Comparison of ENCODE assay signal across 33 mouse cellular contexts in the genomic region with DNA sequence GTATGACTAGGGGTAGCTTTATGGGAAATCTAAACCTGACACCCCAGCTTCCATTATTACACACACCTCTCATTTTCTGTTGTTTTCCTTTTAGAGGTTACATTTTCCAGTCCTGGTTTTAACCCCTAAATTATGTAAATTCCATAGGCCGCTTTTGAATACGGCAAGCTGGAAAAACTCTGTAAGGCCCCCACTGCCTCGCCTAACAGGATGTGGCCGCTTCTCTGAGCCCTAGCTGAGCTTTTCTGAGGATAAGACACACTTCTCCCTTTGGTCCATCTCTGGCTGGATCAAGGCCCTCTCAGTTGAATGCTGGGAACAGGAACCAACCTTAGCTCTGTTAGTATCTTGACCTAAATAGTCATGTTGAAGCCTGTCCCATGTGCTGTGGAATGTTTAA. TPM values are rescaled to one million over a fixed set of nuclear protein-coding genes. Genes with fewer than 3 reads are reported as not detected.
"Had no signal": no experiment of that assay in that cellular context is flagged by ENCODE, and none has a peak within 500 bp of the region (broad histone marks: within the 10 kb centered on the region; RNA-seq: fewer than 3 reads in every experiment).

No protein-coding gene starts in this region.

- DNase-seq: forebrain, postnatal 0 days; gastrocnemius, adult 2 months; gastrocnemius, postnatal 10 days; gastrocnemius, postnatal 25 days; heart, adult 11 months; heart, adult 2 months; heart, postnatal 14 days; heart, postnatal 36 days; kidney, adult 11 months; kidney, adult 2 months; kidney, adult 9 months; kidney, postnatal 14 days; kidney, postnatal 36 days; layer of hippocampus, adult 9-11 months; layer of hippocampus, postnatal 36 days; left cerebral cortex, postnatal 4 days had no signal

- H3K4me1 ChIP-seq: heart, embryonic 12.5 days; hindbrain, embryonic 13.5 days; hindbrain, embryonic 15.5 days; limb, embryonic 15.5 days had no signal

- H3K36me3 ChIP-seq: heart, embryonic 10.5 days; heart, embryonic 12.5 days; hindbrain, embryonic 13.5 days; hindbrain, embryonic 15.5 days; kidney, embryonic 15.5 days; limb, embryonic 13.5 days; limb, embryonic 15.5 days; liver, embryonic 12.5 days had no signal

- H3K4me3 ChIP-seq: gastrocnemius, adult 2 months; heart, adult 2 months; heart, embryonic 10.5 days; heart, embryonic 12.5 days; hindbrain, embryonic 13.5 days; hindbrain, embryonic 15.5 days; kidney, embryonic 15.5 days; limb, embryonic 13.5 days; limb, embryonic 15.5 days; liver, embryonic 12.5 days had no signal

- ATAC-seq: forebrain, postnatal 0 days; hindbrain, postnatal 0 days; intestine, embryonic 16.5 days; liver, embryonic 12.5 days had no signal

- H3K27me3 ChIP-seq: hindbrain, embryonic 15.5 days; limb, embryonic 13.5 days; limb, embryonic 15.5 days had no signal

- H3K27ac ChIP-seq: gastrocnemius, adult 2 months; heart, adult 2 months; heart, embryonic 10.5 days; hindbrain, embryonic 13.5 days; hindbrain, embryonic 15.5 days; hindbrain, postnatal 0 days; kidney, embryonic 15.5 days; kidney, postnatal 0 days; limb, embryonic 13.5 days; limb, embryonic 15.5 days; liver, embryonic 12.5 days had no signal

RNA-seq across cellular contexts. Expression of a gene that starts 15.7 kb away (rescaled TPM):
- total RNA-seq: hindbrain, postnatal 0 days; layer of hippocampus, adult 18-20 months; layer of hippocampus, postnatal 14 days; layer of hippocampus, postnatal 36 days; left cerebral cortex, adult 18-20 months; left cerebral cortex, adult 8-10 months; left cerebral cortex, postnatal 10 days; left cerebral cortex, postnatal 25 days had no signal
